In the genomic region with DNA sequence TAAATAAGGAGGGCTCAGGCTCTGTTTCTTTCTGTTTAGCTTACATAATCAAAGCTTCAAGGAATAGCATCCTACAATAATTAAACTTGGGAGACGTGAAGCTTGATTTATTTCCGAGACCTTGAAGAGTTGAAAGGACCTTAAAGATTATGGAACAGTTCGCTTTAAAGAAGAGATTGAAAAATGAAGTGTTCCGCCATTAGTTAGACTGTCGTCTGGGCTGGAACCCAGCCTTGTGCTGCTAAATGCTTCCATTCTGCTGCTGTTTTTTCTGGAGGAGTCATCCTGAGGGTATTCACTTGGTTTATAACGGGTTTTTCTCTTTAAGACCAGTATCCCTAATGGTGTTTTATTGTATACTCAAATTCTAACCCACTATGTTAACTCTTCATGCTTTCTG, we compare ENCODE assay signal across 27 mouse cellular contexts.
"Had no signal": no experiment of that assay in that cellular context is flagged by ENCODE, and none has a peak within 500 bp of the region (broad histone marks: within the 10 kb centered on the region; RNA-seq: fewer than 3 reads in every experiment).

No protein-coding gene starts in this region.

- H3K9ac ChIP-seq: embryonic facial prominence, embryonic 12.5 days; embryonic facial prominence, embryonic 13.5 days; embryonic facial prominence, embryonic 15.5 days; forebrain, embryonic 12.5 days; forebrain, embryonic 13.5 days; forebrain, embryonic 15.5 days; forebrain, postnatal 0 days had no signal

- H3K36me3 ChIP-seq: forebrain, embryonic 12.5 days; forebrain, embryonic 15.5 days had no signal

- H3K4me2 ChIP-seq: embryonic facial prominence, embryonic 12.5 days; embryonic facial prominence, embryonic 13.5 days; embryonic facial prominence, embryonic 15.5 days; forebrain, embryonic 12.5 days; forebrain, embryonic 13.5 days; forebrain, embryonic 15.5 days had no signal

- H3K4me3 ChIP-seq: embryonic facial prominence, embryonic 10.5 days; embryonic facial prominence, embryonic 12.5 days; embryonic facial prominence, embryonic 13.5 days; embryonic facial prominence, embryonic 15.5 days; erythroblast, embryonic 14.5 days; forebrain, embryonic 10.5 days; forebrain, embryonic 12.5 days; forebrain, embryonic 13.5 days; forebrain, embryonic 15.5 days; heart, adult 2 months had no signal

- DNase-seq: cerebellum, adult 18-20 months; cerebellum, adult 2 months; cerebellum, adult 8-10 months; cerebellum, adult 9-10 months; cerebellum, adult 9-11 months; cerebellum, postnatal 10 days; cerebellum, postnatal 14 days; cerebellum, postnatal 25 days; cerebellum, postnatal 36 days; embryo, embryonic 11 days; forebrain, postnatal 0 days; gastrocnemius, postnatal 14 days; gastrocnemius, postnatal 25 days; gastrocnemius, postnatal 36 days; heart, adult 18-20 months; heart, adult 2 months had no signal

- ATAC-seq: forebrain, embryonic 13.5 days; forebrain, embryonic 14.5 days; forebrain, embryonic 15.5 days; forebrain, embryonic 16.5 days; forebrain, postnatal 0 days had no signal

- H3K4me1 ChIP-seq: embryonic facial prominence, embryonic 10.5 days; embryonic facial prominence, embryonic 12.5 days; embryonic facial prominence, embryonic 13.5 days; embryonic facial prominence, embryonic 15.5 days; forebrain, embryonic 10.5 days; forebrain, embryonic 12.5 days; forebrain, embryonic 13.5 days; forebrain, embryonic 15.5 days had no signal

- H3K27me3 ChIP-seq: embryonic facial prominence, embryonic 12.5 days; embryonic facial prominence, embryonic 13.5 days; embryonic facial prominence, embryonic 15.5 days; forebrain, embryonic 12.5 days; forebrain, embryonic 13.5 days; forebrain, embryonic 15.5 days had no signal

- H3K9me3 ChIP-seq: embryonic facial prominence, embryonic 10.5 days; embryonic facial prominence, embryonic 12.5 days; embryonic facial prominence, embryonic 13.5 days; embryonic facial prominence, embryonic 15.5 days; forebrain, embryonic 10.5 days; forebrain, embryonic 12.5 days; forebrain, embryonic 13.5 days; forebrain, embryonic 15.5 days had no signal

- H3K27ac ChIP-seq: embryonic facial prominence, embryonic 10.5 days; embryonic facial prominence, embryonic 12.5 days; embryonic facial prominence, embryonic 13.5 days; embryonic facial prominence, embryonic 15.5 days; forebrain, embryonic 10.5 days; forebrain, embryonic 12.5 days; forebrain, embryonic 13.5 days; forebrain, embryonic 15.5 days; heart, adult 2 months had no signal
